Mouse (Mus musculus): Measurements from ENCODE around the gene 4930502E18Rik. TPM values are rescaled to one million over a fixed set of nuclear protein-coding genes. Genes with fewer than 3 reads are reported as not detected.

The 4930502E18Rik gene
- total and polyA plus RNA-seq, 2 experiments from 2014 or later = 0.34 TPM; not detected in 1

GRCm38 (mm10) chrX:53694008-53694777, 30.4 kb upstream of the 4930502E18Rik start:
- H3K27me3 ChIP-seq (ENCODE audit: control insufficient read depth, insufficient read depth, low read length) = no peaks in the 10 kb centered on the region
- DNase-seq (ENCODE audit: low spot score) (no peak), ATAC-seq (ENCODE audit: insufficient read depth, low read depth) (no peak)
- 68% methylated on average over 9 of the region's 9 CpGs for WGBS
- H3K36me3 ChIP-seq (replicated peaks; ENCODE audit: control insufficient read depth, insufficient read depth, low read length) = no peaks in the 10 kb centered on the region
- H3K4me1 ChIP-seq (ENCODE audit: control insufficient read depth, insufficient read depth) = no peaks in the 10 kb centered on the region
- no peak overlapping the region for H3K9ac ChIP-seq (replicated peaks; ENCODE audit: low read depth, low read length)
- no peak overlapping the region for H3K4me3 ChIP-seq (ENCODE audit: low read depth, low read length)
- H3K27ac ChIP-seq (ENCODE audit: low read depth) = no peak overlapping the region
- no peak overlapping the region for H3K4me2 ChIP-seq (ENCODE audit: low read depth, low read length)
- H3K9me3 ChIP-seq (replicated peaks; ENCODE audit: control insufficient read depth, low read length) = no peaks in the 10 kb centered on the region
- TF ChIP-seq EP300 (IDR thresholded peaks at IDR 0.05; ENCODE audit: low read depth) = no peak
- TF ChIP-seq CTCF (IDR thresholded peaks at IDR 0.05; ENCODE audit: low read depth) = no peak

GRCm38 (mm10) chrX:53699225-53699624, 25.4 kb upstream of the 4930502E18Rik start:
- TF ChIP-seq EP300 (IDR thresholded peaks at IDR 0.05; ENCODE audit: low read depth) = no peak
- no peak for TF ChIP-seq CTCF (IDR thresholded peaks at IDR 0.05; ENCODE audit: low read depth)
- ATAC-seq (ENCODE audit: insufficient read depth, low read depth) (no peak), DNase-seq (ENCODE audit: low spot score) (no peak)
- no peak overlapping the region for H3K4me3 ChIP-seq (ENCODE audit: low read depth, low read length)
- H3K9me3 ChIP-seq (replicated peaks; ENCODE audit: control insufficient read depth, low read length) = no peaks in the 10 kb centered on the region
- H3K27me3 ChIP-seq (ENCODE audit: control insufficient read depth, insufficient read depth, low read length) = no peaks in the 10 kb centered on the region
- H3K36me3 ChIP-seq (replicated peaks; ENCODE audit: control insufficient read depth, insufficient read depth, low read length) = no peaks in the 10 kb centered on the region
- H3K9ac ChIP-seq (replicated peaks; ENCODE audit: low read depth, low read length) = no peak overlapping the region
- H3K27ac ChIP-seq (ENCODE audit: low read depth) = no peak overlapping the region
- H3K4me1 ChIP-seq (ENCODE audit: control insufficient read depth, insufficient read depth) = no peaks in the 10 kb centered on the region
- whole genome bisulfite sequencing = 83% methylated on average over 2 of the region's 2 CpGs
- no peak overlapping the region for H3K4me2 ChIP-seq (ENCODE audit: low read depth, low read length)

GRCm38 (mm10) chrX:53702673-53703072, 22.0 kb upstream of the 4930502E18Rik start:
- TF ChIP-seq CTCF (IDR thresholded peaks at IDR 0.05; ENCODE audit: low read depth) = no peak
- TF ChIP-seq EP300 (IDR thresholded peaks at IDR 0.05; ENCODE audit: low read depth) = no peak
- Histone ChIP-seq H3K9me3 (replicated peaks; ENCODE audit: control insufficient read depth, low read length) (no peaks in the 10 kb centered on the region), H3K4me3 (ENCODE audit: low read depth, low read length) (no peak overlapping the region), H3K9ac (replicated peaks; ENCODE audit: low read depth, low read length) (no peak overlapping the region), H3K4me2 (ENCODE audit: low read depth, low read length) (no peak overlapping the region), H3K27me3 (ENCODE audit: control insufficient read depth, insufficient read depth, low read length) (no peaks in the 10 kb centered on the region), H3K36me3 (replicated peaks; ENCODE audit: control insufficient read depth, insufficient read depth, low read length) (no peaks in the 10 kb centered on the region), H3K27ac (ENCODE audit: low read depth) (no peak overlapping the region), H3K4me1 (ENCODE audit: control insufficient read depth, insufficient read depth) (no peaks in the 10 kb centered on the region)
- WGBS = 66% methylated on average over 3 of the region's 3 CpGs
- DNase-seq (ENCODE audit: low spot score) (no peak), ATAC-seq (ENCODE audit: insufficient read depth, low read depth) (no peak)

GRCm38 (mm10) chrX:53715942-53716322, 8.7 kb upstream of the 4930502E18Rik start:
- peak overlapping the region; percentile 55 for H3K4me2 ChIP-seq (ENCODE audit: low read depth, low read length)
- no peaks in the 10 kb centered on the region for H3K4me1 ChIP-seq (ENCODE audit: control insufficient read depth, insufficient read depth)
- H3K4me3 ChIP-seq (ENCODE audit: low read depth, low read length) = 0 out of 2 replicates have a peak overlapping the region, but pooled peaks have one; percentile 28
- ATAC-seq (ENCODE audit: insufficient read depth, low read depth) = no peak
- TF ChIP-seq CTCF (IDR thresholded peaks at IDR 0.05; ENCODE audit: low read depth) (no peak), EP300 (IDR thresholded peaks at IDR 0.05; ENCODE audit: low read depth) (no peak)
- H3K27ac ChIP-seq (ENCODE audit: low read depth) = no peak overlapping the region
- WGBS = 45% methylated on average over 2 of the region's 2 CpGs
- no peaks in the 10 kb centered on the region for H3K36me3 ChIP-seq (replicated peaks; ENCODE audit: control insufficient read depth, insufficient read depth, low read length)
- H3K27me3 ChIP-seq (ENCODE audit: control insufficient read depth, insufficient read depth, low read length) = no peaks in the 10 kb centered on the region
- DNase-seq (ENCODE audit: low spot score) = no peak
- no peaks in the 10 kb centered on the region for H3K9me3 ChIP-seq (replicated peaks; ENCODE audit: control insufficient read depth, low read length)
- no peak overlapping the region for H3K9ac ChIP-seq (replicated peaks; ENCODE audit: low read depth, low read length)

- Histone ChIP-seq H3K4me2 (ENCODE audit: low read depth, low read length) (peak overlapping the region; percentile 55), H3K9me3 (replicated peaks; ENCODE audit: control insufficient read depth, low read length) (no peaks in the 10 kb centered on the region), H3K27me3 (ENCODE audit: control insufficient read depth, insufficient read depth, low read length) (no peaks in the 10 kb centered on the region), H3K36me3 (replicated peaks; ENCODE audit: control insufficient read depth, insufficient read depth, low read length) (no peaks in the 10 kb centered on the region), H3K27ac (ENCODE audit: low read depth) (no peak overlapping the region), H3K9ac (replicated peaks; ENCODE audit: low read depth, low read length) (no peak overlapping the region; the same call in 1 of the 2 replicates), H3K4me1 (ENCODE audit: control insufficient read depth, insufficient read depth) (no peaks in the 10 kb centered on the region), H3K4me3 (ENCODE audit: low read depth, low read length) (peak overlapping the region; percentile 28)
- 27% methylated on average over 32 of the region's 49 CpGs for WGBS
- ATAC-seq (ENCODE audit: insufficient read depth, low read depth) = peak; percentile 82
- TF ChIP-seq CTCF (IDR thresholded peaks at IDR 0.05; ENCODE audit: low read depth) (no peak), EP300 (IDR thresholded peaks at IDR 0.05; ENCODE audit: low read depth) (no peak)
- peak; percentile 19 for DNase-seq (ENCODE audit: low spot score)
Measured at GRCm38 (mm10) chrX:53716323-53717182, 8.1 kb upstream of the 4930502E18Rik start.

Measured in heart, postnatal 0 days (tissue).